In the genomic region with DNA sequence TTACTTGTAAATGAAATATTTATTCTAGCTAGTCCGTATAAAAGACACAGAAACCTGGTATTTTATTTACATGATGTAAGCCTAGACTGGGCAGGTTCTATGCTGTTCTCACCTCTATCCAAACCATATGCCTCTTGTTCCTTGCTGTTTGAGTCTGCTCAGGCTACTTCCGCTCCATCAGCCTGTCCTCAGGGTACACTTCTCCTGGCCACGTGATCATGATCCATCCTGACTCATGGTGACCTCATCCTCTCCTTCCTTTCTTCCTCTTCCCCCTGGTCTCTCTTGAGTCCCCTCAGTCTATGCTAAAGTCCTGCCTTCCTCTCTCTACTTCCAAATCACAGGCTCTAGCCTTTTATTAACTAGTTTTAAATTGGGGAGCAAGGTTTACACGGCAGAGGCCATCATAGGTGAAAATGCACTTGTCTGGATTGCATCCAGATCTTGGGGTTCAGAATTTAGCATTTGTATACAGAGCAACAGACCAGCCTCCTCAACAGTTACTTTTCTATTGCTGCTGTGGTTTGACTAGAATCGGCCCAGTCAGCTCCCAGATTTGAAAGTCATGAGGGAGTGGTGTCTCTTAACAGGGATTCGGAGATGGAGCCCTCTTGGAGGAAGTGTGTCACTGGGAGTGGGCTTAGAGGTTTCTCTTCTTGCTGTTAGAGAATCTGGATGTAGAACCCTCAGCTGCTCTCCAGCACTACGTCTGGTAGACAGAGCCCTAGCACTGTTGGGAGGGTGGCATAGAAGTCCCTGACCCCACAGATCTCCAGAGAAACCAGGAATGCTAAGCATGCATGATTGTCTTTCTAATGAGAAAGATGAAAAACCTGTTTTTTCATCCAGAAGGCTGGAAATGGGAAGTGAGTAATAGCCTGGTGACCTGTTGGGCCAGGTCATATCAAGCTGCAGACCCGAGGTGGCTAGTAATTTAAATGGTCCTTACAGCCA, we compare ENCODE assay signal across 11 mouse cellular contexts. TPM values are rescaled to one million over a fixed set of nuclear protein-coding genes. Genes with fewer than 3 reads are reported as not detected.
DNase-seq lines count a peak whose midpoint lies in the region; ATAC-seq and TF ChIP-seq lines count a peak whose summit lies in the region.
"Had no signal": no experiment of that assay in that cellular context is flagged by ENCODE, and none has a peak within 500 bp of the region (broad histone marks: within the 10 kb centered on the region; RNA-seq: fewer than 3 reads in every experiment).

No protein-coding gene starts in this region.

- H3K9ac ChIP-seq in forebrain, embryonic 14.5 days (ENCODE audit: low read length), result no peak overlapping the region
- no peak overlapping the region for H3K9ac ChIP-seq in lung, postnatal 0 days (replicated peaks; ENCODE audit: low read depth)

- 72% methylated on average over 8 of the region's 8 CpGs for WGBS in forebrain, embryonic 10.5 days
- 76% methylated on average over 8 of the region's 8 CpGs for WGBS in forebrain, embryonic 14.5 days
- 48% methylated on average over 8 of the region's 8 CpGs for WGBS in lung, postnatal 0 days
- WGBS in lung, adult 2 months, result 52% methylated on average over 8 of the region's 8 CpGs

- H3K4me2 ChIP-seq in forebrain, embryonic 14.5 days (ENCODE audit: low read length), result no peak overlapping the region
- no peak overlapping the region for H3K4me2 ChIP-seq in lung, postnatal 0 days (replicated peaks; ENCODE audit: low read depth, low read length)

- peaks cover 58% of the 10 kb centered on the region for H3K4me1 ChIP-seq in forebrain, embryonic 10.5 days
- H3K4me1 ChIP-seq in forebrain, embryonic 14.5 days (ENCODE audit: control insufficient read depth, insufficient read depth, low read length), result peaks cover 19% of the 10 kb centered on the region
- H3K4me1 ChIP-seq in lung, postnatal 0 days (ENCODE audit: insufficient read depth, low read depth, low read length), result peaks cover 3% of the 10 kb centered on the region; the same call in 1 of the 2 replicates
- H3K4me1 ChIP-seq in lung, adult 2 months (ENCODE audit: control insufficient read depth, insufficient read depth, low read length), result peaks cover 7% of the 10 kb centered on the region

- TF ChIP-seq EP300 in lung, postnatal 0 days (IDR thresholded peaks at IDR 0.05), result no peak

- no peaks in the 10 kb centered on the region for H3K9me3 ChIP-seq in forebrain, embryonic 10.5 days
- no peaks in the 10 kb centered on the region for H3K9me3 ChIP-seq in forebrain, embryonic 14.5 days (replicated peaks; ENCODE audit: control insufficient read depth, low read length)
- H3K9me3 ChIP-seq in lung, postnatal 0 days (ENCODE audit: low read length), result no peaks in the 10 kb centered on the region

- peak overlapping the region; percentile 30; the same call in 1 of the 2 replicates for H3K27ac ChIP-seq in forebrain, embryonic 10.5 days
- no peak overlapping the region for H3K27ac ChIP-seq in forebrain, embryonic 14.5 days (ENCODE audit: low read depth, low read length)
- H3K27ac ChIP-seq in lung, postnatal 0 days (ENCODE audit: low read length), result no peak overlapping the region
- H3K27ac ChIP-seq: liver, embryonic 14.5 days had no signal

- TF ChIP-seq POLR2A in lung, adult 2 months (IDR thresholded peaks at IDR 0.05; ENCODE audit: borderline replicate concordance, extremely low read depth, low read depth, low read length), result no peak

- no peak overlapping the region; the same call in 1 of the 2 replicates for H3K4me3 ChIP-seq in forebrain, embryonic 10.5 days
- H3K4me3 ChIP-seq in forebrain, embryonic 14.5 days (ENCODE audit: low read depth, low read length), result no peak overlapping the region
- no peak overlapping the region for H3K4me3 ChIP-seq in lung, postnatal 0 days (ENCODE audit: low read depth, low read length)
- H3K4me3 ChIP-seq in lung, adult 2 months (replicated peaks; ENCODE audit: extremely low read depth, low read depth, low read length), result no peak overlapping the region
- H3K4me3 ChIP-seq: erythroblast, embryonic 14.5 days had no signal

- no peaks in the 10 kb centered on the region for H3K27me3 ChIP-seq in forebrain, embryonic 10.5 days (ENCODE audit: poor library complexity, severe bottlenecking)
- no peaks in the 10 kb centered on the region for H3K27me3 ChIP-seq in forebrain, embryonic 14.5 days (replicated peaks; ENCODE audit: control insufficient read depth, insufficient read depth, low read length)
- no peaks in the 10 kb centered on the region for H3K27me3 ChIP-seq in lung, postnatal 0 days (replicated peaks; ENCODE audit: insufficient read depth, low read length)

- DNase-seq in forebrain, embryonic 10.5 days (ENCODE audit: extremely low spot score, low spot score), result no peak
- DNase-seq in forebrain, embryonic 14.5 days (ENCODE audit: low spot score), result no peak
- peak; percentile 74 for DNase-seq in lung, postnatal 0 days (ENCODE audit: low spot score)
- DNase-seq in lung, adult 2 months, result no peak
- DNase-seq in fibroblast of lung, adult 2 months (ENCODE audit: low read depth), result peak; percentile 23
- DNase-seq in skeletal muscle tissue, adult 2 months (ENCODE audit: low read depth, low spot score), result peak; percentile 49
- no peak for DNase-seq in thymus, postnatal 10 days (ENCODE audit: low spot score in 2 of 2)
- DNase-seq: kidney, postnatal 10 days had no signal

- no peak for TF ChIP-seq CTCF in lung, postnatal 0 days (IDR thresholded peaks at IDR 0.05)
- no peak for TF ChIP-seq CTCF in lung, adult 2 months (IDR thresholded peaks at IDR 0.05; ENCODE audit: insufficient read depth, low read length)

- no peaks in the 10 kb centered on the region for H3K36me3 ChIP-seq in forebrain, embryonic 10.5 days (replicated peaks)
- no peaks in the 10 kb centered on the region for H3K36me3 ChIP-seq in forebrain, embryonic 14.5 days (ENCODE audit: control insufficient read depth, insufficient read depth, low read length)
- no peaks in the 10 kb centered on the region for H3K36me3 ChIP-seq in lung, postnatal 0 days (ENCODE audit: insufficient read depth, low read length)

- ATAC-seq in forebrain, embryonic 14.5 days, result no peak
- peak; percentile 70 for ATAC-seq in lung, postnatal 0 days
- no peak for ATAC-seq in cerebellum, adult (ENCODE audit: insufficient number of reproducible peaks, low FRiP score, low TSS enrichment)

RNA-seq across cellular contexts. Expression of gene Hist2h2be, which starts 6.1 kb away (rescaled TPM):
- 12.8 and 15.5 TPM in 2 replicates for polyA plus RNA-seq in forebrain, embryonic 10.5 days (2016; fragmentation: Nextera tagmentation; extraction: Ambion mirVana)
- 11.8 and 12.5 TPM in 2 replicates for polyA plus RNA-seq in forebrain, embryonic 14.5 days (2014; fragmentation: Nextera tagmentation; extraction: Ambion mirVana)
- 2.3 and 4.0 TPM in 2 replicates for polyA plus RNA-seq in lung, postnatal 0 days (2015; fragmentation: Nextera tagmentation; extraction: Ambion mirVana)
- 4.2 and 6.2 TPM in 2 replicates for polyA plus RNA-seq in lung, adult 2 months (2012; rRNA removed)

RNA-seq across cellular contexts. Expression of gene Hist2h2ac, which starts 6.3 kb away (rescaled TPM):
- polyA plus RNA-seq in forebrain, embryonic 10.5 days (2016; fragmentation: Nextera tagmentation; extraction: Ambion mirVana), result 11.3 and 12.6 TPM in 2 replicates
- 3.4 and 7.5 TPM in 2 replicates for polyA plus RNA-seq in forebrain, embryonic 14.5 days (2014; fragmentation: Nextera tagmentation; extraction: Ambion mirVana)
- polyA plus RNA-seq in lung, postnatal 0 days (2015; fragmentation: Nextera tagmentation; extraction: Ambion mirVana), result 3.0 and 3.6 TPM in 2 replicates
- polyA plus RNA-seq in lung, adult 2 months (2012; rRNA removed), result 6.0 and 7.1 TPM in 2 replicates

RNA-seq across cellular contexts. Expression of gene Hist2h2ab, which starts 7.3 kb away (rescaled TPM):
- not detected in 2 replicates for polyA plus RNA-seq in forebrain, embryonic 10.5 days (2016; fragmentation: Nextera tagmentation; extraction: Ambion mirVana)
- 1.7 TPM in 1 of 2 replicates, not detected in the other for polyA plus RNA-seq in forebrain, embryonic 14.5 days (2014; fragmentation: Nextera tagmentation; extraction: Ambion mirVana)
- 0.31 TPM in 1 of 2 replicates, not detected in the other for polyA plus RNA-seq in lung, postnatal 0 days (2015; fragmentation: Nextera tagmentation; extraction: Ambion mirVana)
- 1.2 and 2.7 TPM in 2 replicates for polyA plus RNA-seq in lung, adult 2 months (2012; rRNA removed)

RNA-seq across cellular contexts. Expression of gene Bola1, which starts 7.5 kb away (rescaled TPM):
- 89.3 and 93.0 TPM in 2 replicates for polyA plus RNA-seq in forebrain, embryonic 10.5 days (2016; fragmentation: Nextera tagmentation; extraction: Ambion mirVana)
- polyA plus RNA-seq in forebrain, embryonic 14.5 days (2014; fragmentation: Nextera tagmentation; extraction: Ambion mirVana), result 80.7 and 96.3 TPM in 2 replicates
- polyA plus RNA-seq in lung, postnatal 0 days (2015; fragmentation: Nextera tagmentation; extraction: Ambion mirVana), result 50.1 and 51.1 TPM in 2 replicates
- polyA plus RNA-seq in lung, adult 2 months (2012; rRNA removed), result 61.3 and 70.4 TPM in 2 replicates

RNA-seq across cellular contexts. Expression of gene Hist2h3c2, which starts 12.0 kb away (rescaled TPM):
- 5.9 and 6.4 TPM in 2 replicates for polyA plus RNA-seq in forebrain, embryonic 10.5 days (2016; fragmentation: Nextera tagmentation; extraction: Ambion mirVana)
- 5.2 and 9.1 TPM in 2 replicates for polyA plus RNA-seq in forebrain, embryonic 14.5 days (2014; fragmentation: Nextera tagmentation; extraction: Ambion mirVana)
- polyA plus RNA-seq in lung, postnatal 0 days (2015; fragmentation: Nextera tagmentation; extraction: Ambion mirVana), result 1.8 and 2.2 TPM in 2 replicates
- polyA plus RNA-seq in lung, adult 2 months (2012; rRNA removed), result 17.3 and 35.2 TPM in 2 replicates

Comparison
In these comparisons a context has a peak if more than half of its experiments do, and no peak if none do; other contexts are left out.
1. DNase-seq: peak in lung, postnatal 0 days (single experiment), fibroblast of lung, adult 2 months (single experiment) and skeletal muscle tissue, adult 2 months (single experiment); none in forebrain, embryonic 10.5 days (single experiment), forebrain, embryonic 14.5 days (single experiment), lung, adult 2 months (single experiment) and thymus, postnatal 10 days (0 of 2).